Mouse (Mus musculus) c-Kit-negative CD71-positive TER-119-positive erythroid progenitor cells, embryonic 14.5 days (primary cell): ENCODE measurements around the gene Vamp5.

ENCODE experiments used
- DNase-seq: peaks from one replicate; pipeline ENCODE4 v3.0.0-alpha.2; 2013; ENCODE audit warnings: low read depth, low spot score

Gene Vamp5

GRCm38 (mm10) chr6:72380131-72380770, at the start of gene Vamp5:
TSS of gene Vamp5 (minus strand) at chr6:72380468.
- peak; percentile 74 for DNase-seq

- no peak for DNase-seq
These were observed 49.0 kb upstream of the Vamp5 start for GRCm38 (mm10) chr6:72429061-72429842.

GRCm38 (mm10) chr6:72428036-72428435, 47.8 kb upstream of the Vamp5 start:
- DNase-seq = peak; percentile 48

GRCm38 (mm10) chr6:72425646-72426045, 45.4 kb upstream of the Vamp5 start:
- no peak for DNase-seq

DNA sequence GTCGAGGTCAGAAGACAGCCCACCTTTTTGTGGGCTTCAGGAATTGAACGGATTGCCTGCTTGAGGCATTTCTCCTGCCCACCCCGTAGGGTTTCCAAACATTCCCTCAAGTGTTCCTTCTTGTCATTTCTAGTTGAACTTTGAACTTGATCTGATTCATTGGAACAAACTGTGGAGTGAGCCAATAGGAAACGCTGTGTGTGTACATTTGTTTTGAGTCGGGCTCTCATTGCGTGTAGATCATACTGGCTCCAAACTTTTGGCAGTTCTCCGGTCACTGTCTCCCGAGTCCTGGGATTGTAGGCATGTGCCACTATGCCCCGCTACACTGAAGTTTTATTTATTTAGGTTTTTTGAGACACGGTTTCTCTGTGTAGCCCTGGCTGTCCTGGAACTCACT, 40.6 kb upstream of the Vamp5 start:
- no peak for DNase-seq

DNA sequence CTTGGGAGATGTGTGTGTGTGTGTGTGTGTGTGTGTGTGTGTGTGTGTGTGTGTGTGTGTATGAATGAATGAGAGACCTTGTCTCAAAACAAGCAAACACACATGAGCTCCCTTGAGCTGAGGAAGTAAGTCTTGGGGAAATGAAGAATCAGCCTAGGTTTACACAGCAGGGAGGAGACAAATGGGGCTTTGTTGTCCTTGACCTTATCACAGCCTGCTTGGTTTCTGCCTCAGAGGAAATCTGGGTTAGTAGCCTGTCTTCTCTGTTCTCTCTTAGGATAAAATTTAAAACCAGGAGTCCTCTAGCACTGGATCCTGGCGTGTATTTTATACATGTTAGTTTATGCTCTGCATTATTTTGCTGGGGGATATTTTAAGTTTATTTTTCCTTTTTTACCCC, 39.5 kb upstream of the Vamp5 start:
- DNase-seq = no peak

GRCm38 (mm10) chr6:72418279-72418678, 38.0 kb upstream of the Vamp5 start:
- no peak for DNase-seq

GRCm38 (mm10) chr6:72415964-72416772, 35.9 kb upstream of the Vamp5 start:
- no peak for DNase-seq

- DNase-seq = no peak
These were observed 34.9 kb upstream of the Vamp5 start for GRCm38 (mm10) chr6:72415181-72415580.

DNA sequence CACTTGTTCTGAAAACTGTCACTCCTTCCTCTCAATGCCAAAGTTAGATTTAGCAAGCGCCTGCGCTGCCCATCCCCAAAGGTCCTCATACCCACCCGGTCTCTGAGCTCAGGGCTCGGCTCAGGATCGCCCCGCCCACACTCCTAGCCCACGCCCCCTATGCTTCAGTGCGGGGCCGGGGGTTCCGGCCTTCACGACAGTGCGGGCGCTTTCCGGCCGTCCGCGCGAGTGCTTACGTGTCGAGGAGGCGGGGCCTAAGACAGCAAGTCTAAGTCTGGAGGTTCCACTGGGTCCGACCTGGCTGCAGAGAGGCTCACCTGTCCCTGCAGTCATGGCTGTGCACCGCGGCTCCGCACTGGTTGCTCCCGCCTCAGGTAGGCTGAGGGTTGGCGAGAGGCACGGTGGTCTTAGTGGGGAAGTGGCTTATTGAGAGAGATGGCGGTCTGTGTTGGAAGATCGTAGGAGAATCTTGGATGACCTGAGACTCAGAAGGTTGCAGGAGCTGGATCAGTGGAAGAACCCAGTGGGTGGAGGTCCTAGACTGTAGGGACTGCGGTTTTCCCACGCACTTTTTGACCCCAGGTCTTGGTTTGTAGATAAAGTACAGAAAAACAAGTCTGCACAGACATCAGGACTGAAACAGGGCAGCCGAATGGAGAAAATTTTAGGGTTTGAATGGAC, 33.9 kb upstream of the Vamp5 start, which contains the start of gene Ggcx:
Gene Ggcx (plus strand): TSS at position 233 of the 681 bp plus-strand sequence.
- DNase-seq = peak; percentile 77

DNA sequence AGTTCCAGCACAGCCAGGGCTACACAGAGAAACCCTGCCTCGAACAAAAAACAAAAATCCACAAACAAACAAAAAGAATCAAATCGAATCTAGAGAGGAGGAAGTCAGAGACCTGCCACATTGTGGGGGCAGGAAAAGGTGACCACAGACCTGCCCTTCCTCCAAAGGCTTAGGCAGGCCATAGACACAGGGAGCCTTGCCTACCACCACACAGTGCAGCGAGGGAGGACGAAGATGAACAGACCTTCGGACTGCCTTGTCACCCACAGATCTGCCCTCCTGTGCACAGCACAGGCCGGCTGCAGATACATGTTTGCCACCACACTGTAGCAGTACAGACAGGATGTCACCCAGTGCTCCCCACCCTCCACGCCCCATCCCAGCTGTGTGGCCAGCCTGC, 30.2 kb upstream of the Vamp5 start:
- DNase-seq = no peak

DNA sequence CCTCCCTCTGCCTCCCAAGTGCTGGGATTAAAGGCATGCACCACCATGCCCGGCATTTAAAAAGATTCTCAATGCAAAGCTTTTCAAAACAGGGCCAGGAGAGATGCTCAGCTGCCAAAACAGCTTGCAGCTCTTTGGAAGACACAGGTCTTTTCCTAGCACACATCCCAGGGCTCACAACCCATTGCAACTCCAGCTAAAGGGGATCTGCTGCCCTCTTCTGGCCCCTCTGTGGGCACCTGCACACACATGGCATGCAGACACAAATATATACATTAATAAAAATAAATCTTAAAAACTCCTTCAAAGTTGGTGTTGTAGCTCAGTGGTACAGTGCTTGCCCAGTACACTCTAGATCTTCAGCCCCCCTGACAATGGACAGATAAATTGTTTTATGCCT, 29.7 kb upstream of the Vamp5 start:
- DNase-seq = no peak

- peak; percentile 73 for DNase-seq
These were observed 29.3 kb upstream of the Vamp5 start for GRCm38 (mm10) chr6:72409567-72409966.

DNA sequence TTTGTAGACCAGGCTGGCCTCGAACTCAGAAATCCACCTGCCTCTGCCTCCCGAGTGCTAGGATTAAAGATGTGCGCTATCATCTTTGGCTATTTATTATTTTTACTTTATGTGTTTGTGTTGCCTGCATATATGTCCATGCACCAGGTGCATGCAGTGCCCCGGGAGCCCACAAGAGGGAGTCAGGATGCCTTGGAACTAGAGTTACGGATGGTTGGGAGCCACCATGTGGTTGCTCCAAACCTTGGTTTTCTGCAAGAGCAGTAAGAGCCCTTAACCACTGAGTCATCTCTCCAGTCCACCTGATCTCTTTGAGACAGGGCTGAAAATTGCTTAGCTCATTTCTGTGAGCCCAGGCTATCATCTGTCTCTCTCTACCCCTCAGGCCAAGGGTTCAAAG, 26.9 kb upstream of the Vamp5 start:
- peak; percentile 76 for DNase-seq

GRCm38 (mm10) chr6:72405356-72405755, 25.1 kb upstream of the Vamp5 start:
- no peak for DNase-seq

- DNase-seq = peak; percentile 70
These were observed 21.6 kb upstream of the Vamp5 start for GRCm38 (mm10) chr6:72401875-72402274.

GRCm38 (mm10) chr6:72399967-72400366, 19.7 kb upstream of the Vamp5 start:
- no peak for DNase-seq

DNA sequence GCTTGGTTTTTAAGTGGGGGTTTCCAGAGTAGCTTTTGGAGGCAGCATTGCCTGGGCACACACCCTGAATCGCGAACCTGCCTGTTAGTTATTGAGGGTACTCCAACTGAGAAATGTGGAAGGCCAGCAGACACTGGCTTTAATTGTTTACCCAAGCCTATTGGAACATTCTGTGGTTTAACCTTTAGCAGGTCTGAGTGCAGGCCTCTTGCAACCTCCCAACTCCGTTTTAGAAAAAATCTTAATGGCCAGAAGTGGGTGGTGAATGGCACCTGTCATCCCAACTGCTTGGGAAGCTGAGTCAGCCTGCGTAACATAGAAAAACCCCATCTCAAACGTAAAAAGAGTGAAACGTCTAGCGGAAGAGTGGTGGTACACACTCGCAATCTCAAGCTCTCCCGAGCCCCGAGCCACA, 16.6 kb upstream of the Vamp5 start:
- DNase-seq = no peak

DNA sequence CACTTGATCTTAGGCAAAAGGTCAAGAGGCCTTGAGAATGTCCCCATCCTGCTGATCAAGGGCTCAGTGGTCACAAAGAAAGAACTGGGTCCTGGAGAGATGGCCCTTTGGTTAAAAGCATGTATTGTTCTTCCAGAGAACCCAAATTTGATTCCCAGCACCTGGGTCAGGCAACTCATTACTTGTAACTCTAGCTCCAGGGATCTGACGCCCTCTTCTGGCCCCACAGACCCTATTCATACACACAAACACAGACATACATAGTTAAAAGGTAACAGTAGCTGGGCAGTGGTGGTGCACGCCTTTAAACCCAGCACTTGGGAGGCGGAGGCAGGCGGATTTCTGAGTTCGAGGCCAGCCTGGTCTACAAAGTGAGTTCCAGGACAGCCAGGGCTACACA, 12.1 kb upstream of the Vamp5 start:
- DNase-seq = no peak

GRCm38 (mm10) chr6:72390795-72391521, 10.7 kb upstream of the Vamp5 start:
- DNase-seq = peak; percentile 58
